Mouse (Mus musculus): ENCODE data around the gene Omd. TPM values are rescaled to one million over a fixed set of nuclear protein-coding genes. Genes with fewer than 3 reads are reported as not detected.
"Not testable (repeated sequence)": the region's sequence is repeated elsewhere in the genome, so short reads cannot be mapped to it uniquely, and the experiment has no call there.

Omd gene
- polyA plus RNA-seq, 1 experiment from 2014 or later = 0.38 TPM

GRCm38 (mm10) chr13:49586062-49586461, 3.8 kb downstream of the Omd start:
- no peak overlapping the region for H3K4me3 ChIP-seq (ENCODE audit: low read depth, low read length)
- ATAC-seq (ENCODE audit: low FRiP score) (no peak), DNase-seq (ENCODE audit: low spot score, missing footprints) (peak; percentile 75)
- 96% methylated on average over 6 of the region's 6 CpGs for WGBS
- H3K9me3 ChIP-seq (ENCODE audit: control insufficient read depth, low read length) = no peaks in the 10 kb centered on the region
- no peaks in the 10 kb centered on the region for H3K4me1 ChIP-seq (ENCODE audit: control insufficient read depth, insufficient read depth, low read length)
- no peaks in the 10 kb centered on the region for H3K27me3 ChIP-seq (ENCODE audit: control insufficient read depth, insufficient read depth, low read length)
- no peak overlapping the region for H3K4me2 ChIP-seq
- no peak overlapping the region for H3K9ac ChIP-seq (ENCODE audit: low read length)
- H3K27ac ChIP-seq (ENCODE audit: low read depth, low read length) = no peak overlapping the region
- no peaks in the 10 kb centered on the region for H3K36me3 ChIP-seq (ENCODE audit: control insufficient read depth, insufficient read depth, low read length)

- H3K27me3 ChIP-seq (ENCODE audit: control insufficient read depth, insufficient read depth, low read length); ATAC-seq (ENCODE audit: low FRiP score); H3K4me3 ChIP-seq (ENCODE audit: low read depth, low read length); H3K9me3 ChIP-seq (ENCODE audit: control insufficient read depth, low read length); H3K27ac ChIP-seq (ENCODE audit: low read depth, low read length); DNase-seq (ENCODE audit: low spot score, missing footprints); H3K9ac ChIP-seq (ENCODE audit: low read length); H3K4me2 ChIP-seq; H3K4me1 ChIP-seq (ENCODE audit: control insufficient read depth, insufficient read depth, low read length); H3K36me3 ChIP-seq (ENCODE audit: control insufficient read depth, insufficient read depth, low read length): not testable (repeated sequence)
- 26% methylated on average over 2 of the region's 2 CpGs for WGBS
These were observed 20.3 kb downstream of the Omd start for GRCm38 (mm10) chr13:49602541-49602940.

- DNase-seq (ENCODE audit: low spot score, missing footprints) (no peak), ATAC-seq (ENCODE audit: low FRiP score) (no peak)
- Histone ChIP-seq H3K4me2 (no peak overlapping the region), H3K27me3 (ENCODE audit: control insufficient read depth, insufficient read depth, low read length) (no peaks in the 10 kb centered on the region), H3K36me3 (ENCODE audit: control insufficient read depth, insufficient read depth, low read length) (no peaks in the 10 kb centered on the region), H3K9ac (ENCODE audit: low read length) (no peak overlapping the region), H3K4me1 (ENCODE audit: control insufficient read depth, insufficient read depth, low read length) (no peaks in the 10 kb centered on the region), H3K9me3 (ENCODE audit: control insufficient read depth, low read length) (no peaks in the 10 kb centered on the region), H3K4me3 (ENCODE audit: low read depth, low read length) (no peak overlapping the region), H3K27ac (ENCODE audit: low read depth, low read length) (no peak overlapping the region)
These were observed 21.3 kb downstream of the Omd start for GRCm38 (mm10) chr13:49603603-49604002.

GRCm38 (mm10) chr13:49607714-49608113, 25.5 kb downstream of the Omd start, which contains the start of gene Ogn:
Gene Ogn (plus strand): TSS chr13:49608046.
- H3K9me3 ChIP-seq (ENCODE audit: control insufficient read depth, low read length) = no peaks in the 10 kb centered on the region
- no peak within 1 kb of the TSS for H3K4me2 ChIP-seq
- DNase-seq (ENCODE audit: low spot score, missing footprints) = no peak
- H3K36me3 ChIP-seq (ENCODE audit: control insufficient read depth, insufficient read depth, low read length) = no peaks in the 10 kb centered on the region
- 79% methylated on average over 4 of the region's 4 CpGs for WGBS
- H3K4me3 ChIP-seq (ENCODE audit: low read depth, low read length) = no peak within 1 kb of the TSS
- no peak within 1 kb of the TSS for H3K27ac ChIP-seq (ENCODE audit: low read depth, low read length)
- H3K4me1 ChIP-seq (ENCODE audit: control insufficient read depth, insufficient read depth, low read length) = no peaks in the 10 kb centered on the region
- H3K27me3 ChIP-seq (ENCODE audit: control insufficient read depth, insufficient read depth, low read length) = no peaks in the 10 kb centered on the region
- no peak within 1 kb of the TSS for H3K9ac ChIP-seq (ENCODE audit: low read length)
- ATAC-seq (ENCODE audit: low FRiP score) = no peak

- no peak for ATAC-seq (ENCODE audit: low FRiP score)
- Histone ChIP-seq H3K27me3 (ENCODE audit: control insufficient read depth, insufficient read depth, low read length) (no peaks in the 10 kb centered on the region), H3K4me2 (no peak overlapping the region), H3K9ac (ENCODE audit: low read length) (no peak overlapping the region), H3K9me3 (ENCODE audit: control insufficient read depth, low read length) (no peaks in the 10 kb centered on the region), H3K4me3 (ENCODE audit: low read depth, low read length) (no peak overlapping the region), H3K36me3 (ENCODE audit: control insufficient read depth, insufficient read depth, low read length) (no peaks in the 10 kb centered on the region), H3K4me1 (ENCODE audit: control insufficient read depth, insufficient read depth, low read length) (no peaks in the 10 kb centered on the region), H3K27ac (ENCODE audit: low read depth, low read length) (no peak overlapping the region)
- 83% methylated on average over 4 of the region's 4 CpGs for WGBS
- no peak for DNase-seq (ENCODE audit: low spot score, missing footprints)
These were observed 26.5 kb downstream of the Omd start for GRCm38 (mm10) chr13:49608589-49609322.

- WGBS = 95% methylated on average over 3 of the region's 3 CpGs
- no peak overlapping the region for H3K27ac ChIP-seq (ENCODE audit: low read depth, low read length)
- no peaks in the 10 kb centered on the region for H3K36me3 ChIP-seq (ENCODE audit: control insufficient read depth, insufficient read depth, low read length)
- no peak for DNase-seq (ENCODE audit: low spot score, missing footprints)
- H3K4me1 ChIP-seq (ENCODE audit: control insufficient read depth, insufficient read depth, low read length) = no peaks in the 10 kb centered on the region
- H3K4me2 ChIP-seq = no peak overlapping the region
- no peaks in the 10 kb centered on the region for H3K9me3 ChIP-seq (ENCODE audit: control insufficient read depth, low read length)
- H3K9ac ChIP-seq (ENCODE audit: low read length) = no peak overlapping the region
- ATAC-seq (ENCODE audit: low FRiP score) = no peak
- H3K27me3 ChIP-seq (ENCODE audit: control insufficient read depth, insufficient read depth, low read length) = no peaks in the 10 kb centered on the region
- H3K4me3 ChIP-seq (ENCODE audit: low read depth, low read length) = no peak overlapping the region
These were observed 34.8 kb downstream of the Omd start for GRCm38 (mm10) chr13:49617021-49617420.

- Histone ChIP-seq H3K27me3 (ENCODE audit: control insufficient read depth, insufficient read depth, low read length) (no peaks in the 10 kb centered on the region), H3K9me3 (ENCODE audit: control insufficient read depth, low read length) (no peaks in the 10 kb centered on the region), H3K36me3 (ENCODE audit: control insufficient read depth, insufficient read depth, low read length) (no peaks in the 10 kb centered on the region), H3K9ac (ENCODE audit: low read length) (no peak overlapping the region), H3K27ac (ENCODE audit: low read depth, low read length) (no peak overlapping the region), H3K4me1 (ENCODE audit: control insufficient read depth, insufficient read depth, low read length) (no peaks in the 10 kb centered on the region), H3K4me2 (no peak overlapping the region), H3K4me3 (ENCODE audit: low read depth, low read length) (no peak overlapping the region)
- DNase-seq (ENCODE audit: low spot score, missing footprints) (no peak), ATAC-seq (ENCODE audit: low FRiP score) (no peak)
These were observed 36.1 kb downstream of the Omd start for GRCm38 (mm10) chr13:49618365-49618764.

GRCm38 (mm10) chr13:49623216-49623615, 41.0 kb downstream of the Omd start:
- no peaks in the 10 kb centered on the region for H3K9me3 ChIP-seq (ENCODE audit: control insufficient read depth, low read length)
- H3K4me3 ChIP-seq (ENCODE audit: low read depth, low read length) = no peak overlapping the region
- ATAC-seq (ENCODE audit: low FRiP score) (no peak), DNase-seq (ENCODE audit: low spot score, missing footprints) (no peak)
- H3K36me3 ChIP-seq (ENCODE audit: control insufficient read depth, insufficient read depth, low read length) = no peaks in the 10 kb centered on the region
- no peak overlapping the region for H3K27ac ChIP-seq (ENCODE audit: low read depth, low read length)
- H3K4me1 ChIP-seq (ENCODE audit: control insufficient read depth, insufficient read depth, low read length) = no peaks in the 10 kb centered on the region
- H3K4me2 ChIP-seq = no peak overlapping the region
- no peak overlapping the region for H3K9ac ChIP-seq (ENCODE audit: low read length)
- 94% methylated on average over 1 of the region's 1 CpGs for WGBS
- H3K27me3 ChIP-seq (ENCODE audit: control insufficient read depth, insufficient read depth, low read length) = no peaks in the 10 kb centered on the region

- H3K27me3 ChIP-seq (ENCODE audit: control insufficient read depth, insufficient read depth, low read length) = no peaks in the 10 kb centered on the region
- H3K9ac ChIP-seq (ENCODE audit: low read length) = no peak overlapping the region
- no peaks in the 10 kb centered on the region for H3K36me3 ChIP-seq (ENCODE audit: control insufficient read depth, insufficient read depth, low read length)
- ATAC-seq (ENCODE audit: low FRiP score) (no peak), DNase-seq (ENCODE audit: low spot score, missing footprints) (no peak)
- H3K4me1 ChIP-seq (ENCODE audit: control insufficient read depth, insufficient read depth, low read length) = no peaks in the 10 kb centered on the region
- no peaks in the 10 kb centered on the region for H3K9me3 ChIP-seq (ENCODE audit: control insufficient read depth, low read length)
- no peak overlapping the region for H3K4me3 ChIP-seq (ENCODE audit: low read depth, low read length)
- H3K27ac ChIP-seq (ENCODE audit: low read depth, low read length) = no peak overlapping the region
- H3K4me2 ChIP-seq = no peak overlapping the region
These were observed 45.9 kb downstream of the Omd start for GRCm38 (mm10) chr13:49628167-49628566.

All from midbrain, embryonic 11.5 days (tissue).